Mouse (Mus musculus) A20 (cell line): ENCODE data around the gene Mrps10.

Source experiments
- DNase-seq: peaks from one replicate; pipeline ENCODE4 v3.0.0-alpha.2; 2011; ENCODE audit warnings: low read depth, low spot score

Mrps10 gene

DNA sequence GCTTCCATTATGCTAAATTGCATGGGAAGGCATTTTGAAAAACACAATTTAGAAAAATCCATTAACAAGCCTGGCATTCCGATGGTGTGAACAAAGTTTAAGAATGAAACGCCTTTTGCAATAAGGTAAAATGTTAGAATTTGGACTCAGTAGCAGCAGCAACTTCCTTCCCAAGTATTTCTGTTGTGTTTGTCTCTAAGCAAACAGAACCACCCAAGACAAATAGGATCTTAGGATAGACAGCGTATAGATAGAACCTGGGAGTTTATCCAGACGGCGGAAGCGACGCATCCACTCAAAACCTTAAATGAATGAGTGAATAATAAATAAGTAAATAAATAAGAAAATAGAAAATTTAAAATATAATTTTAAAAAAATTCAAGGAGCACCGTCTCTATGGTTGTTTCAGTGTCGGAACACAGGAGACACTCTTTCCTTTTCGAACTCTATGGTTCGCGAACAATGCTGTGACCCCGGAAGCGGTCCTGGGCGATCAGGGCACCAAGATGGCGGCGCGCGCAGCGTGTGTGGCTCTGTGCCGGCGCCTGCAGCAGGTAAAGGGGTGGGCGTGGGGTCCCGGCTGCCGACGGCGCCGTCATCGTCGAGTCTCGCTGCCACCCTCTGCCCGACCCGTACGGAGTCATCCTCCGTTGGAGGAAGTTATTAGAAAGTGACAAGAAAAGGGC lies at the start of gene Mrps10:
TSS of gene Mrps10 (plus strand) at position 487 of the 686 bp plus-strand sequence.
- peak; percentile 93 for DNase-seq

DNA sequence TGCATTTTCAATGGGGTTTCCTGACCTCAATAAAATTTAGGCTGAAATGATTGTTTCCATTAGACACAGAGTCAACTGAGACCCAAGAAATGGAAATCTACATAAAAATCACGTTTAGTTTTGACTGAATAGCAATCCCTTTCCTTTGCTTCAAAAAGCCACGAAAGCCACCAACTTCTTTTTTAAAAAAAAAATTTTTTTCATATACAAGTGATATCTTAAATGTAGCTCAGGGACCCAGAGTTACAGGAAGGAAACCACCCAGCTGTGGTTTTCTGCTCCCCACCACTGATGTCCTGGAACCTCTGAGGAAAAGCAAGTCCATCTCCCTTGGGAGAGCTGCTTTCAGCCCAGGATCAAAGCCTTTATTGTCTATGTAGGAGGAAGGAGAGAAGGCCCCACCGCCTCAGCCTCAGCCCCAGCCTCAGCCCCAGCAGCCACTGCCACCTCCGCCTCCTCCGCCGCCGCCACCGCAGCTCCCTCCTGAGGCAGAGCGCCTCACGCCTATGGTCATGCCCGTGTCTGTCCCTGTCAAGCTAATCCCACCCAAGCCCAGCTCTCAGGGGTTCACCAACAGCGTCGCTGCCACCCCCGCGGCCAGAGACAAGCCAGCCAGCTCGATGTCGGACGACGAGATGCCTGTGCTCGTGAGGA lies 49.6 kb upstream of the Mrps10 start:
- no peak for DNase-seq

DNA sequence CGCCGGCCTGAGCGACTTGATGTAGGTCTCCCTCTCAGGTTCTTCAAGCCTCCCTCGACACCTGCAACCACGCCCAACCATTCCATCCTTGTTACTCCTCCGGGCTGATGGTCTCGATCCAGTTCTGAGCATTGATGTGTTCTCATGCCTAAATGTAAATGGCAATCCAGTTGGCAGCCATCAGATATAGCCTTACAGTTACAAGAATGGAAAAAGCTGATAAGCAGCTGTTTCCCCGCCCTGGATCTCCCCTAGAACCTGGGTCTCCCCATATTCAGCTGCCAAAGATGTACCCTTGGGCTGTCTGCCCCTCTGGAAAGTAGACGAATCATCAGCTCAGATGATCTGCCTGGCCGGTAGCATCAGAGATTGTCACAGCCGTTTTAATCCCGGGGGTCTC lies 48.9 kb upstream of the Mrps10 start:
- DNase-seq = no peak

DNA sequence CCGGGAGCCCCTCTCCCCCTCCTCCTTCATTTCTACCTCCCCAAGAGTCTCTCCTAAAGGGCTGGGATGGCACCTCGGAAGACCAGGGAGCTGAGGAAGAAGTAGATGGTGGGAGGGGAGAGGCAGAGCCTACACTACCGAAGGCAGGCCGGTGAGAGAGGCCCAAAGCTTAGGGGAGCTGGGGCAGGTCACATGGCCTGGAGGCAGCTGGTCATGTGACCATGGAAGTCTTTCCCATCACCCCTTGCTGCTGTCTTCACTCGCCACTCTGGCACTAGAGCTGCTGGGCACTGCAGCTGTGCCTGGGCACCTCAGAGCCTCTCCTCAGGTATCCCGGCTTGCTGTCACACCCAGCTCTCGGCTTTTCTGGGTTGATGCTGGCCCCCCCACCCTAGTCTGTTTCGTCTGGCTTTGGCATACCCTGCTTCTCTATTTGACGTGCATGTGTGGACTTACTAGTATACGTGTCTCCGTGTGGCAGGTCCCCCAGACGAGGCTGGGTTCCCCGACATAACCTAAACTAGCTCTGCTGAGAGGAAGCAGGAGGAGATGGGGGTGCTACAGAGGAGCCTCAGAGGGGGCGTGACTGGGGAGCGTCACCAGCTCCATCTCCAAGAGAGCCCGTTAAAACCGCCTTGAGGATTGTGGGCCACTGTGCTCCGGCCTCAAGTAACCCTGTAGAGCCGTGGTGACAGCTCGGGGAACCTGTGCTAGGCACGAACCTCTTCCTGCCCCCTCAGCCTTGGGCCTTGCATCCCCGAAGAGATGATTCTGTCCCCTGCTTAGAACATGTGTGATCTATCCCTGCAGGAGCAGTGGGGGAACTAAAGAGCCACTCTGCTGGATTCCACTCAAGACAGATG lies 46.3 kb upstream of the Mrps10 start:
- no peak for DNase-seq

DNA sequence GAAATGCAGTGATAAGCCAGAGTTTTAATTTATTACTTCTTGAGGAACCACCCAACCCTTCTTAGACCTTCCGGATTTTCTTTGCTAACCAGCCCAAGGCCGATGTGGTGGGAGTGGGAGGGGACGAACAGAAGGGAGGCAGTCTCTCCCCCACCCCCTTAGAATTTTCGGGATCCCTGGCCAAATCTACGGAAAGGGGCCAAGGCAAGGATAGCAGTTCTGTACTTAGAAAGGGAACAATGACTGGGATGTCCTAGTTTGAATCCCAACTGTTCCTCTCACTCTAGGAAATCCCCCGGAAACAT lies 45.7 kb upstream of the Mrps10 start:
- no peak for DNase-seq

DNA sequence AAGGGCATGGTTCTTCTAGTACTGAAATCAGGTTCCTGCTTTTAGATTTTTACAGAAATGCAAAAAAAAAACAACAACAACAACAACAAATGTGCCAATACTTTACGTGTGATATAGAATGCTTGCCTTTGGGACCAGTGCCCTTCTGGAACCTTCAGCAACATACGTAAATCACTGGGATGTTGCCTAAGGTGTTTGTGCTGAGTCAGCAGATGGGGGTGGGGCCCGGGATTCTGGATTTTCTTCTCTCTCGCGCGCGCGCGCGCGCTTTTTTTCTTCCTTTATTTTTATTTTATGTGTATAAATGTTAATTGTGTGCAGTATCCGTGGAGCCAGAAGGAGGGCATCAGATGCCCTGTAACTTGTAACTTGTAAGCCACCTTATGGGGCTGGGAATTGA lies 41.1 kb upstream of the Mrps10 start:
- DNase-seq = no peak

DNA sequence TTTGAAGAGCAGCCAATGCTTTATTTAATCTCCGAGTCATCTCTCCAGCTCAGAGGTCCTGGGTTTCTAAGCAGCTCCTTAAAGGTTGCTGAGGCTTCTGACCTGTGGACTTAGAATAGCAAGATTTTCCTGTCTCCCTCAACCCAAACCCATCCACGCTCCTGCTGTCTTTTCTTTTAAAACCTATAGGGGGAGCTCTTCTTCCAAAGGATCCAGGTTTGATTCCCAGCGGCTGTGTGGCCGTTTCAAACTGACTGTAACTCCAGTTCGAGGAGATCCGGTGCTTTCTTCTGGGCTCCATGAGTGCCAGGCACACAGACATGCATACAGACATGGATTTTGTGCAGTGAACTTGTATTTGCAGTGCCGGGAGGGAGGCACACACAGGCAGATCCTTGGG lies 40.7 kb upstream of the Mrps10 start:
- peak; percentile 15 for DNase-seq

DNA sequence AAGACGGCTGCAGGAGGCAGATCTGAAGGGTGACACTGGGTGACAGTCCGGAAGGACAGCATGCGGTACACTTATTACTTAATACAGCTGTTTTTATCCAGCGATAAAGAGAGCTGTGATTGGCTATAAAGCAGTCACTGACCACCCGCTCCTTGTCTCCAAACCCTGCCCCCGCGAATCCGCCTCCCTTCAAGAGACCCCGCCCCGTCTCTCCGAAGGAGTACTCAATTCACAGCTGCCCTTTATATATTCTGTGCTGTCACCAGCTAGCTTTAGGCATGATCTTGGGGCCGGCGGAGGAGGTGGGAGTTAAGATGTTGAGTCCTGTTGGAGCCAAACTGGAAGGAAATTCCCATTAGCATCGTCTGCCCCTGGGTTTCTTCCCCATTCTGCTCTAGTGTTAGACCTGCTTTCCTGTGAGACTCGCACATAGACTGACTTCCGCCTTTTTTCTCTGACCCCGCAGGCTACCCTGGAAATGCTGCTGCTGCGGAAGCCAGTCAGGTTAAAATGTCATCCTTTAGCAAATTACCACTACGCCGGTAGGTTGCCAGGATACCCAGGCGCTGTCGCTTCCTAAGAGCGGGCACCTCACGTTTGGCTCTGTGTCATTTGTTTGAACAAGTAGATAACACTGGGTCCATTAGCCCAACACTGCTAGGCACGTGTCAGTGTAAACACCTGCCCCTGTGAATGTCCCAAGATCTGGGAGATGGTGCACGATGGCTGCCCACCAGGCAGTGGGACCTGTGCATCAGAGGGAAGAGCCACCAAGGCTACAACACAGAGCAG lies 39.9 kb upstream of the Mrps10 start:
- DNase-seq = no peak

DNA sequence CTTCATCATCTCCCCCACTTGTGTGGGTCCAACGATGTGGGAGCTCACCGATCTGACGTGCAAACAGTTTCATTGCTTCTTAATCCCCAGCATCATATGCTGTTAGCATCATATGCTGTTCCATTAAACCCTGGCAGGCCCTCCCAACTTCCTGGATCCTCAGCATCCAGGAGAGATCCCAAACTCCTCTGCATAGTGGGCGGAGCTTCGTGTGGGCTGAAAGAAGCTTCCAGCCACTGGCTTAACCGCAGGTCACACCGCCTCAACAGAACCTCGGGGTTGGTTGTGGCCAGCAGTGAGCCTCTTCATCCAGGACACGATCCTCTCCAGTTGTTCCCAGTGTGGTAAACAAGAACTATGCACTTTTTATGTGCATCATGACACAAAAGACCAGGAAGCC lies 38.1 kb upstream of the Mrps10 start:
- DNase-seq = no peak

DNA sequence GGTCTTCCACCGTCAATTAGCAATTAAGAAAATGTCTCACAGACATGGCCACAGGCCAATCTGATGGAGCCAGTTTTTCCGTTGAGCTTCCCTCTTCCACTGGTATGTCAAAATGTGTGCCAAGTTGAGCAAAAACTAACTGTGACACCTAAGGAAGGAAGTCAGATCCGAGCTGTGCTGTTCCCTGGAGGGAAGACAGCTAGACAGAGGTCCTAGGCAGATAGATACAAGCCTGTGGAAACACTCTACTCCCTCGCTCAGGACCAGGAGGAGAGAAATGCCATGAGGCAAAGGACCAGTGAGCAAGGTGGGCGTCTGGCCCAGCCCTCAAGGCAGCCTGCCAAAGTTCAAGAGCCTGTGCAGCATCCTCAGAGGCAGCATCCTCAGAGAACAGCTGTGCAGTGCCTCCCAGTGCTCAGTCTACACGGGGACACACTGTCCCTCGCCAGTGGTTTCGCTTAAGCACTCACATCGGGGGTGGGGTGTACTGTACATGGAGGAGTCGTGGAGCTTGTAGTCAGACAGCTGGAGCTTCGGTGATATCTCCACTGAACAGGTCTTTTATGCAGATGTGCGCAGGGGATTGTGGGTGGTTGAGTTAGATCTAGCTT lies 36.6 kb upstream of the Mrps10 start:
- DNase-seq = no peak

DNA sequence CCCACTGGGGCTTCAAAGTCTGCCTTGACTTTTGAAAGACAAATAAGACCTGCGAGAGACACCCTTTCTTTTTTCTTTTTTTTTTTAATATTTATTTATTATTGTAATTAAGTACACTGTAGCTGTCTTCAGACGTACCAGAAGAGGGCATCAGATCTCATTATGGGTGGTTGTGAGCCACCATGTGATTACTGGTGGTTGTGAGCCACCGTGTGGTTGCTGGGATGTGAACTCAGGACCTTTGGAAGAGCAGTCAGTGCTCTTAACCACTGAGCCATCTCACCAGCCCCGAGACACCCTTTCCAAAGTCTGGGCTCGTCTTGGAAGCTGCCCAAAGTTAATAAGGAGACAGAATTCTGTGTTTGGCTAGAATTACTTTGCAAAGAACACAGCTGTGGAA lies 36.0 kb upstream of the Mrps10 start:
- peak; percentile 6 for DNase-seq

DNA sequence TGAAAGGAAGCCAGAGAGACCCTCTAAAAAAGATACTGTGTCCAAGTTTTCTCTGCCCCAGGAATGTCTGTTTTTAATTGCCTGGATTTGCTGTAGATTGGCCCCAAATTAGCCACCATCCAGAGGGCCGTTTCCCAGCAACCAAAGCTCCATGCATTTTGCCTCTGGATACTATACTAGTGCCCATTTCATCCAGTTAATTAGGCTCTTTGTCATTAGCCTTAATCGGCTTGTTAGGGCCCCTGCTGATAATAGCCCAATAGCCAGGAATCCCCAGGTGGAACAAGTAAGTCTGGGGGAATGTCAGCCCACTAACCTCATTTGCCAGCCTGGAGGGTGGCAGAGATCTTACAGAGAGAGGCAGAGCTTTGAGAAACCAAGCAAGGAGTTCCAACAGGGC lies 35.3 kb upstream of the Mrps10 start:
- no peak for DNase-seq

DNA sequence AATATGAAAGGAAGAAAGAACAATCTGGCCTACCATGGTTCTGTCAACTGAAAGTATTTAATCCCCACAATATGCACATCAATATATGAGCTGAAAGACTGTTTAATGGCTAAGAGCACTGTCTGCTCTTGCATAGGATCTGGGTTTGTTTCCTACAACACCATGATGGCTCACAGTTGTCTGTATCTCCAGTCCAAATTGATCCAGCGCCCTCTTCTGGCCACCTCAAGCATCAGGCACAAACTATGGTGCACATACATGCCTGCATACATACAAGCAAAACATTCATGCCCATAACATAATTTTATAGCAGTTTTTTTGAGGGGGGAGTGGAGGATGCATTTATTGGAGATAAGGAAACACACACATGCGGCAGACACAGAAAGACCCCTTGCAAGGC lies 25.6 kb upstream of the Mrps10 start:
- DNase-seq = no peak

DNA sequence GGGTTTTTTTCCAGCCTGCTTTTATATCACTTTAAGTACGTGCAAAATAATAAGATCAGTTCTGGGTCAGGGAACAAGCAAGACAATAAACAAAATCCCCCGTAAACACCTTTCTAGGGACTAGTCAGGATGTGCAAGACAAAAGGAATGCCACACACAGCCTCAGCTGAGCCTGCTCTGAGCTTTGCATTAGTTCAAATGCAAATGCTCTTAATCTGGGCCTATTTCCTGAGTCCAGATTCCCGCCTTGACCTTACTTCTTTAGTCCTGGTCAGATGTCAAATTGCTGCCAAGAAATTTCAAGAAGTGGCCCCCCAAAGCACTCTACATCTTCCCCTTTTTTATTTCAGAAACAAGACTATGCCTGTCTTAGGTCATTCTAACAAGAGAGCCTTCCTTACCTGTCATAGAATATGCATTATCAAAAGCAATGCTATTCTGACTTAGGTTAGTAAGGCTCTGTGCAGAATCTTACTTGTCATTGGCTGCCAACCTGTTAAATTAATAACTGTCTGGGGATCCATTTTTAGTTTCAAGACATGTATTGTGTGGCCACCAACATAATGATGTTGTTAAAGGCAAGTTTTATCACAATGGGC lies 18.9 kb upstream of the Mrps10 start:
- no peak for DNase-seq

DNA sequence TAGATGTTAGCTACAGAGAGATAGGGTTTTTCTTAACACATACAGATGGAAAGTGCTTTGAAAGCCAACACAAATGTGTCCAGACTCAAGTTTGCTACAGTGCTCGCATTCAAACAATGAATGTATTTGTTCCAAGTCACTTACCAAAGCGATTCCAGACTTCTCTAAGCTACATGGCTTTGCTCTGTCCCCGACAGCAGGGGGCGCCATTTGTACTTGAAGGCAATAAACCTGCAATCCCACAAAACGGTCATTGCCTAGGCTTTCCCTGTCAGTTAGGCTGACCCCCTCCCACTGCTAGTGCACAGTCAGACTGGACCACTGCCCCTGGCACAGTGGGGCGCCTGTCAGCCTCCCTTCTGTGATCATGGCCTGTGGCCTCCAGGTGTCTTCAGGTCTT lies 8.7 kb upstream of the Mrps10 start:
- peak; percentile 70 for DNase-seq

DNA sequence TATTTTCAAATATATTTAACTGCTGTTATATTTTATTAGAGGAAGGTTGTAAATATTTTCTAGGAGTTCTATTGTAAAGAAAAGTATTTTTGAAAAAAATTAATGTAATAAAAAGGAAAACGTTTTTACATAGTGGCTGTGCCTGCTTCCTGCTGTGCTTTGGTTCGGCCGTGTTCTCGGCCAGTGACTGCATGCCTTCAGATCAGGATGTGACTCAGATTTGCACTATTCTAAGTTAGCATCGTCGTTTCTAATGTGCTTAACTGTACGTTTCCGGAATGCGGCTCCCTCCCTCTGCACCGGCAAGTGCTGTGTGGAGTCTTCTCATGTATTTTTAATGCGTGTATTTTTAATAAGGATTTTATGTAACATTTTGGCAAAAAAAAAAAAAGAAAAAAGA lies 7.3 kb upstream of the Mrps10 start:
- no peak for DNase-seq

DNA sequence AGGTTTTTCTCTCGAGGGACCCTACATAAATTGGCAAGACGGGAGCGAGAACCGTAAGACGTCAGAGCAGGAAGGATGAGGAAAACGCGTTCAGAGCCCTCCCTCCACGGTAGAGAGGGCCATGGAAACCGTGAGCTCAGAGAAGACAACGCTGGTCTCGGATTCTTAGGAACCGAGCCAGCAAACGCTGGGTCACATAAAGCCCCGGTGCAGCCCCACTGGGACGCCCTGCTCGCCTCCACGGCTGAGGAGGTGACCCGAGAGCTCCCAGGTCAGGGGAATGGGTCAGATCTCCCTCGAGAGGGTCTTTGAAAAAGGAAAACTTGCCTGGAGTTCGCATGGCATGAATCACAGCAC lies 378 bp downstream of the Mrps10 start:
- DNase-seq = no peak

DNA sequence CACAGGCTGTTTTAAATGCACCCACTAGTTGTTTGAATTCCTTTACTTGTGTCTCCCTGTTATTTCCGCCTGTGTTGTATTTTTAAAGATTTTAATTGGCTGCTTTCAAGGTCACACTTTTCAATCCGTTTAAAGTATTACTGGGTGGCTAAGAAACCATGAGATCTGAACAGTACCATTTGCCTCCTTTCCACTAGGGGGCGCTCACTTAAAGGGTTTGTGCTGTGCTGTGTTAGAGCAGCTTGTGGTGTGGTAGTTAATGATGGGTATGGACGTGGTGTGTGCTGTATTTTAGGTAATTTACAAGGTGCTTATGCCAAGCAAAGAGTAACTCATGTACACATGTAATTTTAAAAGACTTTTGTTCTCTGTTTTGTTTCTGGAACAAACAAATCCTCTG lies 2.8 kb downstream of the Mrps10 start:
- DNase-seq = peak; percentile 80

DNA sequence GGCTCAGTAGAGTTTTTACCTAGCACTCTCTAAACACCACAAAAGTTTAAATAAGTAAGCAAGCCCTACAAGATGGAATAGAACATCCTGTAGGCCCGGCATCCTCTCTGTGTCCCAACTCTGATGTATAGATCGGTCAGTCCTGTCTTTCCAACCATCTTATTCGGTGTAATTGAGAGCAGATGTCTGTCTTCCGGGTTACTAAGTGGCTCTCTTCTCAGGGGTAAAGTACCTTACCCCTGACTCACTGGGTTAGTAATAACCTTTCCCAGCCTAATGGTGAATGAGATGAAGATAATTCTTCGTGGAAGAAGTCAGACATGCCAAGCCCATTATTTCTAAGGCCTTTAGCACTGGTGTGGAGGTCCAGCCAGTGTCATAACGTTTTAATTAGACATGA lies 5.3 kb downstream of the Mrps10 start:
- DNase-seq = no peak

DNA sequence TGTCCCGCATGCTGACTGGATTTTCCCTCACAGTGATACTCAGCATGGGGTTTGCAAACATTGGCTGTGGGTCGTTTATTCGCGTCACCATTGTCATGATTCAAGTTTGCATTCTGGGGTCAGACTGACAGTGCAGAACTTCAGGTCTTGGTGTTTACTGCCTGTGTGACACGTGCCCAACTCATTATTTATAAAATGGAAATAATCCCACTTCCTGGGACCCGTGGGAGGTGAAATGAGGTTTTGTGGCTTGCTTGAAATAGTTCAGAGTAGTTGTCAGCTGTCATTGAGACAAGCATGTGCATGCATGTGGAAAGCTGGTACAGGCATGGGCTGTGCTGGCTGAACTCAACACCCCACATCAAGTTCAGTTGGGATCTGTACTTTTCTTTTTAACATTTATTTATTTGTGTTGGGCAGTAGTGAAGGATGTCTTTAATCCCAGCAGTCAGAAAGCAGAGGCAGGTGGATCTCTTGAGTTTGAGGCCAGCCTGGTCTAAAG lies 8.1 kb downstream of the Mrps10 start:
- no peak for DNase-seq

DNA sequence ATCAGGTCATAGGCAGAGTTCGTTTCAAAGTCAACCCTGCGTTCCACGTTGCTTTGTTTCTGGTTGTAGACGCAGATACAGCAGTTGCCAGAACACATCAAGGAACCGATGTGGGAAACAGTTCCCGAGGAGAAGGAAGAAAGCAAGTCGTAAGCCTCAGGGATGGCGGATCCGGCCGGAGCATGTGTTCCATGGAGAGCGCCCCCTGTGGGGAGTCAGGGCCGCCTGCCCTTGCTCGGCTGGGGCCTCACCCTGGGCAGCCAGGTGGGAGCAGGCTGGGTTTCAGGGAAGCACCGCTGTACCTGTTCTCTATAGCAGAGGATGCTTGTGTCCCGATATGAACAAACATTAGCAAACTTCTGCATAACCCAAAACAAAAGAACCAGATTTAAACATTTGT lies 9.4 kb downstream of the Mrps10 start:
- DNase-seq = no peak
